Mouse (Mus musculus) CH12.LX (cell line): Measurements from ENCODE around the gene Gm28038. TPM values are rescaled to one million over a fixed set of nuclear protein-coding genes. Genes with fewer than 3 reads are reported as not detected.
A peak's percentile ranks its signal among the peaks of the same experiment; 100 is the strongest.

Experiments
- DNase-seq: peaks from one replicate; pipeline ENCODE4 v3.0.0-alpha.2; 2013; ENCODE audit errors: extremely low read depth
- H3K27ac ChIP-seq: 2 replicates; pipeline ENCODE4 v1.5.1; 2012; ENCODE audit warnings: low read depth, mild to moderate bottlenecking, control low read depth, moderate library complexity; ENCODE audit not compliant: insufficient read depth
- H3K27me3 ChIP-seq: replicated peaks from 2 replicates; pipeline ENCODE3; 2012; ENCODE audit warnings: inconsistent platforms
- H3K36me3 ChIP-seq, 2 experiments: replicated peaks in 1 of 2; 2 replicates each; pipeline versions ENCODE3 to v1.6.1; 2012; ENCODE audit warnings: inconsistent platforms in 1 of 2, low read length in 1 of 2, mild to moderate bottlenecking in 1 of 2, mixed read lengths in 1 of 2, moderate library complexity in 1 of 2; ENCODE audit not compliant: control insufficient read depth in 1 of 2, insufficient read depth in 1 of 2
- H3K4me1 ChIP-seq, 2 experiments: 2 replicates each; pipeline ENCODE4 v1.6.1; 2012; ENCODE audit warnings: inconsistent platforms in 1 of 2, moderate library complexity in 1 of 2; ENCODE audit not compliant: insufficient read depth in 2 of 2, control insufficient read depth in 1 of 2
- H3K4me2 ChIP-seq: 2 replicates; pipeline ENCODE4 v1.6.1; 2012; ENCODE audit warnings: low read depth, mild to moderate bottlenecking, control low read depth; ENCODE audit not compliant: poor library complexity, insufficient read depth, severe bottlenecking
- H3K4me3 ChIP-seq, 3 experiments: fragments of 150-350 bp in 1 of 3; sonication (generic) in 1 of 3; replicated peaks in 1 of 3; 2 replicates each; pipeline versions ENCODE3 to v1.5.1; 2011 to 2012; ENCODE audit warnings: low read depth in 2 of 3, low read length in 2 of 3, mild to moderate bottlenecking in 2 of 3, moderate library complexity in 2 of 3, control low read depth in 1 of 3, improper control_type of control experiment in 1 of 3, inconsistent platforms in 1 of 3, mixed read lengths in 1 of 3; ENCODE audit not compliant: poor library complexity in 1 of 3
- H3K79me2 ChIP-seq: replicated peaks from 2 replicates; pipeline ENCODE4 v1.6.1; 2012; ENCODE audit warnings: mild to moderate bottlenecking, moderate library complexity; ENCODE audit not compliant: control insufficient read depth, poor library complexity, insufficient read depth, severe bottlenecking; ENCODE audit errors: extremely low read depth
- H3K9ac ChIP-seq: 2 replicates; pipeline ENCODE4 v1.6.1; 2012; ENCODE audit warnings: low read depth, mild to moderate bottlenecking, control low read depth, moderate library complexity; ENCODE audit not compliant: insufficient read depth
- H3K9me3 ChIP-seq: replicated peaks from 2 replicates; pipeline ENCODE3; 2012; ENCODE audit warnings: low read length, inconsistent platforms, mixed read lengths
- BHLHE40 ChIP-seq: IDR thresholded peaks from 2 replicates; pipeline ENCODE4 v1.6.1; 2011; ENCODE audit warnings: mild to moderate bottlenecking, low read depth, low read length, improper control_type of control experiment
- CTCF ChIP-seq, 2 experiments: IDR thresholded peaks in 1 of 2; conservative IDR thresholded peaks in 1 of 2; 2 replicates each; pipeline ENCODE4 v1.5.1; 2011 to 2012; ENCODE audit warnings: low read depth in 2 of 2, low read length in 2 of 2, improper control_type of control experiment in 1 of 2, inconsistent platforms in 1 of 2, mild to moderate bottlenecking in 1 of 2, moderate library complexity in 1 of 2
- ELF1 ChIP-seq: IDR thresholded peaks from 2 replicates; pipeline ENCODE4 v1.6.1; 2014; ENCODE audit warnings: low read depth, mild to moderate bottlenecking, inconsistent platforms, low read length, improper control_type of control experiment
- EP300 ChIP-seq: IDR thresholded peaks from 2 replicates; pipeline ENCODE4 v1.6.1; 2011; ENCODE audit warnings: low read length, improper control_type of control experiment
- ETS1 ChIP-seq: conservative IDR thresholded peaks from 2 replicates; pipeline ENCODE4 v1.6.1; 2012; ENCODE audit warnings: low read depth, mild to moderate bottlenecking, inconsistent platforms, low read length, improper control_type of control experiment, moderate library complexity
- GABPA ChIP-seq: IDR thresholded peaks from 2 replicates; pipeline ENCODE4 v1.6.1; 2012; ENCODE audit warnings: low read depth, low read length, improper control_type of control experiment, inconsistent platforms; ENCODE audit not compliant: insufficient replicate concordance
- HCFC1 ChIP-seq: IDR thresholded peaks from 2 replicates; pipeline ENCODE4 v1.6.1; 2012; ENCODE audit warnings: low read depth, mild to moderate bottlenecking, inconsistent platforms, low read length, improper control_type of control experiment
- IRF4 ChIP-seq: IDR thresholded peaks from 2 replicates; pipeline ENCODE4 v1.6.1; 2014; ENCODE audit warnings: low read depth, mild to moderate bottlenecking, inconsistent platforms, low read length, improper control_type of control experiment
- JUN ChIP-seq: IDR thresholded peaks from 2 replicates; pipeline ENCODE4 v1.6.1; 2011; ENCODE audit warnings: low read depth, mild to moderate bottlenecking, low read length, improper control_type of control experiment, moderate library complexity; ENCODE audit not compliant: insufficient read depth
- MAZ ChIP-seq: IDR thresholded peaks from 2 replicates; pipeline ENCODE4 v1.6.1; 2012; ENCODE audit warnings: low read depth, mild to moderate bottlenecking, inconsistent platforms, low read length, improper control_type of control experiment, moderate library complexity
- NRF1 ChIP-seq: IDR thresholded peaks from 2 replicates; pipeline ENCODE4 v1.6.1; 2014; ENCODE audit warnings: low read depth, mild to moderate bottlenecking, inconsistent platforms, low read length, improper control_type of control experiment, moderate library complexity
- PAX5 ChIP-seq: IDR thresholded peaks from 2 replicates; pipeline ENCODE4 v1.6.1; 2012; ENCODE audit warnings: low read length, inconsistent platforms, mixed read lengths
- POLR2AphosphoS2 ChIP-seq: IDR thresholded peaks from 2 replicates; pipeline ENCODE4 v1.6.1; 2011; ENCODE audit warnings: low read depth, low read length, improper control_type of control experiment
- RAD21 ChIP-seq: IDR thresholded peaks from 2 replicates; pipeline ENCODE4 v1.6.1; 2011; ENCODE audit warnings: low read depth, mild to moderate bottlenecking, low read length, improper control_type of control experiment, moderate library complexity
- RCOR1 ChIP-seq: conservative IDR thresholded peaks from 2 replicates; pipeline ENCODE4 v1.6.1; 2012; ENCODE audit warnings: low read depth, mild to moderate bottlenecking, inconsistent platforms, low read length, improper control_type of control experiment
- SIN3A ChIP-seq: IDR thresholded peaks from 2 replicates; pipeline ENCODE4 v1.6.1; 2012; ENCODE audit warnings: low read length, improper control_type of control experiment, inconsistent platforms
- SMC3 ChIP-seq: IDR thresholded peaks from 2 replicates; pipeline ENCODE4 v1.6.1; 2011; ENCODE audit warnings: low read depth, low read length, improper control_type of control experiment
- TBP ChIP-seq: conservative IDR thresholded peaks from 2 replicates; pipeline ENCODE4 v1.6.1; 2011; ENCODE audit warnings: low read depth, low read length, improper control_type of control experiment
- TCF12 ChIP-seq: IDR thresholded peaks from 2 replicates; pipeline ENCODE4 v1.6.1; 2014; ENCODE audit warnings: low read depth, mild to moderate bottlenecking, inconsistent platforms, low read length, improper control_type of control experiment
- USF2 ChIP-seq: conservative IDR thresholded peaks from 2 replicates; pipeline ENCODE4 v1.6.1; 2011; ENCODE audit warnings: low read depth, low read length, improper control_type of control experiment
- ZC3H11A ChIP-seq: IDR thresholded peaks from 2 replicates; pipeline ENCODE4 v1.6.1; 2012; ENCODE audit warnings: low read depth, mild to moderate bottlenecking, inconsistent platforms, low read length, improper control_type of control experiment
- ZNF384 ChIP-seq: IDR thresholded peaks from 2 replicates; pipeline ENCODE4 v1.6.1; 2012; ENCODE audit warnings: low read depth, low read length, improper control_type of control experiment, inconsistent platforms
- dilution Hi-C: fragments of 300-500 bp; cut with MboI; formaldehyde crosslinking; loops from 2 replicates; pipeline ENCODE4 v1.14.3; 2020; ENCODE audit warnings: low sequenced_read_pairs; ENCODE audit not compliant: extremely low pct_unique_long_range_greater_than_20kb, extremely low pct_ligation_motif_present
- in situ Hi-C: fragments of 300-500 bp; cut with MboI; formaldehyde crosslinking; loops from 3 replicates; pipeline ENCODE4 v1.14.3; 2019; ENCODE audit warnings: low sequenced_read_pairs, low pct_ligation_motif_present, low pct_unique_long_range_greater_than_20kb, mixed read lengths
- polyA plus RNA-seq: library from polyadenylated mRNA; unstranded; fragments of >175 nt; gene quantifications from 2 replicates; pipeline ENCODE4 v1.2.1, GENCODE M21; 2012; ENCODE audit warnings: low read depth; ENCODE audit not compliant: insufficient read length
- total RNA-seq, 2 experiments: library from RNA; depleted of rRNA; stranded (reverse); fragments of 300-350 nt in 1 of 2; fragments of >200 nt in 1 of 2; gene quantifications; 2 replicates each; pipeline ENCODE4 v1.2.3; 2012 to 2014

Gm28038 gene
- total and polyA plus RNA-seq, 3 experiments, result not detected

GRCm38 (mm10) chr2:30269241-30269990 is 11.4 kb upstream of the Gm28038 start:
- peak; percentile 42 for DNase-seq
- peaks cover 31 to 59% of the 10 kb centered on the region in 2 experiments for H3K4me1 ChIP-seq
- in situ Hi-C loops, result no loop called here
- peaks cover 3 to 35% of the 10 kb centered on the region in 2 experiments for H3K36me3 ChIP-seq
- dilution Hi-C loops, result no loop called here
- H3K9ac ChIP-seq, result no peak overlapping the region
- TF ChIP-seq TBP, result no peak
- no peak for TF ChIP-seq JUN
- peak; percentile 54; the same call in 1 of the 2 replicates for TF ChIP-seq EP300
- TF ChIP-seq POLR2AphosphoS2, result no peak
- peak; percentile 72 for TF ChIP-seq NRF1
- no peak for TF ChIP-seq RCOR1
- peak; percentile 79 for TF ChIP-seq BHLHE40
- peak; percentile 76 for TF ChIP-seq TCF12
- peak; percentile 53 for TF ChIP-seq ETS1
- no peak for TF ChIP-seq ZNF384
- no peaks in the 10 kb centered on the region for H3K79me2 ChIP-seq
- no peak overlapping the region for H3K4me2 ChIP-seq
- H3K27ac ChIP-seq, result no peak overlapping the region
- H3K4me3 ChIP-seq, result no peak overlapping the region
- H3K9me3 ChIP-seq, result no peaks in the 10 kb centered on the region
- H3K27me3 ChIP-seq, result no peaks in the 10 kb centered on the region

GRCm38 (mm10) chr2:30270134-30270533 is 10.7 kb upstream of the Gm28038 start:
- DNase-seq, result peak; percentile 79
- Histone ChIP-seq H3K9me3 (no peaks in the 10 kb centered on the region), H3K27me3 (no peaks in the 10 kb centered on the region), H3K4me3 (no peak overlapping the region), H3K36me3 (peaks cover 3 to 31% of the 10 kb centered on the region in 2 experiments), H3K4me2 (no peak overlapping the region), H3K79me2 (no peaks in the 10 kb centered on the region), H3K27ac (no peak overlapping the region), H3K9ac (no peak overlapping the region), H3K4me1 (peaks cover 31 to 55% of the 10 kb centered on the region in 2 experiments)
- in situ Hi-C loops, result no loop called here
- dilution Hi-C loops, result no loop called here
- TF ChIP-seq USF2, result no peak
- peak; percentile 69 for TF ChIP-seq ZC3H11A
- no peak for TF ChIP-seq TBP
- no peak for TF ChIP-seq GABPA
- peak; percentile 77 for TF ChIP-seq SIN3A
- peak; percentile 97 for TF ChIP-seq CTCF (conservative IDR thresholded peaks at IDR 0.05 in 1 of 2, IDR thresholded peaks at IDR 0.05 in 1 of 2; ENCODE audit: low read depth in 2 of 2, low read length in 2 of 2)
- no peak for TF ChIP-seq PAX5
- 0 out of 2 replicates have a peak, but pooled peaks have one; percentile 21 for TF ChIP-seq ELF1
- TF ChIP-seq JUN, result no peak
- peak; percentile 38 for TF ChIP-seq IRF4
- 0 out of 2 replicates have a peak, but pooled peaks have one; percentile 35 for TF ChIP-seq MAZ
- peak; percentile 97 for TF ChIP-seq SMC3
- TF ChIP-seq BHLHE40, result no peak
- no peak; the same call in 1 of the 2 replicates for TF ChIP-seq HCFC1
- TF ChIP-seq RAD21, result peak; percentile 97
